Mouse (Mus musculus) neural tube, embryonic 11.5 days (tissue): Measurements from ENCODE around the gene Nradd. TPM values are rescaled to one million over a fixed set of nuclear protein-coding genes. Genes with fewer than 3 reads are reported as not detected.

Experiments used
- ATAC-seq: fragments of 200-750 bp; cut with Nextera tagmentation; 2 replicates; pipeline ENCODE4 v1.8.0; 2017; ENCODE audit warnings: moderate number of reproducible peaks, mild to moderate bottlenecking, moderate TSS enrichment, moderate library complexity; ENCODE audit not compliant: insufficient read depth, low FRiP score, low TSS enrichment
- DNase-seq: peaks from one replicate; pipeline ENCODE4 v3.0.0-alpha.2; 2015; ENCODE audit warnings: low spot score
- H3K27ac ChIP-seq: fragments of 300-500 bp; sonication (generic); 2 replicates; pipeline ENCODE4 v1.5.1; 2014; ENCODE audit warnings: low read depth, mild to moderate bottlenecking, low read length
- H3K27me3 ChIP-seq: fragments of 300-500 bp; sonication (generic); 2 replicates; pipeline ENCODE4 v1.6.1; 2014; ENCODE audit warnings: mild to moderate bottlenecking, low read length, mixed read lengths; ENCODE audit not compliant: control insufficient read depth, insufficient read depth
- H3K36me3 ChIP-seq: fragments of 300-500 bp; sonication (generic); 2 replicates; pipeline ENCODE4 v1.6.1; 2014; ENCODE audit warnings: mild to moderate bottlenecking, low read length, moderate library complexity, mixed read lengths; ENCODE audit not compliant: control insufficient read depth, insufficient read depth
- H3K4me1 ChIP-seq: fragments of 300-500 bp; sonication (generic); 2 replicates; pipeline ENCODE4 v1.6.1; 2014; ENCODE audit warnings: low read length, mixed read lengths; ENCODE audit not compliant: control insufficient read depth, insufficient read depth
- H3K4me2 ChIP-seq: fragments of 300-500 bp; sonication (generic); 2 replicates; pipeline ENCODE4 v1.6.1; 2014; ENCODE audit warnings: low read depth, mild to moderate bottlenecking, moderate library complexity
- H3K4me3 ChIP-seq: fragments of 300-500 bp; sonication (generic); 2 replicates; pipeline ENCODE4 v1.5.1; 2014; ENCODE audit warnings: low read depth, low read length
- H3K9ac ChIP-seq: fragments of 300-500 bp; sonication (generic); 2 replicates; pipeline ENCODE4 v1.6.1; 2014; ENCODE audit warnings: mild to moderate bottlenecking, low read length
- H3K9me3 ChIP-seq: fragments of 300-500 bp; sonication (generic); 2 replicates; pipeline ENCODE4 v1.6.1; 2016; ENCODE audit warnings: low read length; ENCODE audit not compliant: control insufficient read depth
- WGBS: fragments of 180-500 bp; shearing (Covaris S2); extraction: QIAGEN DNeasy Blood & Tissue Kit; methylation state at CpG from one replicate; pipeline ENCODE4 v1.1.7; 2014; 5-methylcytosine and 5-hydroxymethylcytosine counted together
- polyA plus RNA-seq: library from polyadenylated mRNA; unstranded; fragments of >200 nt; fragmentation: Nextera tagmentation; extraction: Ambion mirVana; gene quantifications from 2 replicates; pipeline ENCODE4 v1.2.1, GENCODE M21; 2014

The Nradd gene
- polyA plus RNA-seq, 1 experiment from 2014 or later = 23.4 TPM

DNA sequence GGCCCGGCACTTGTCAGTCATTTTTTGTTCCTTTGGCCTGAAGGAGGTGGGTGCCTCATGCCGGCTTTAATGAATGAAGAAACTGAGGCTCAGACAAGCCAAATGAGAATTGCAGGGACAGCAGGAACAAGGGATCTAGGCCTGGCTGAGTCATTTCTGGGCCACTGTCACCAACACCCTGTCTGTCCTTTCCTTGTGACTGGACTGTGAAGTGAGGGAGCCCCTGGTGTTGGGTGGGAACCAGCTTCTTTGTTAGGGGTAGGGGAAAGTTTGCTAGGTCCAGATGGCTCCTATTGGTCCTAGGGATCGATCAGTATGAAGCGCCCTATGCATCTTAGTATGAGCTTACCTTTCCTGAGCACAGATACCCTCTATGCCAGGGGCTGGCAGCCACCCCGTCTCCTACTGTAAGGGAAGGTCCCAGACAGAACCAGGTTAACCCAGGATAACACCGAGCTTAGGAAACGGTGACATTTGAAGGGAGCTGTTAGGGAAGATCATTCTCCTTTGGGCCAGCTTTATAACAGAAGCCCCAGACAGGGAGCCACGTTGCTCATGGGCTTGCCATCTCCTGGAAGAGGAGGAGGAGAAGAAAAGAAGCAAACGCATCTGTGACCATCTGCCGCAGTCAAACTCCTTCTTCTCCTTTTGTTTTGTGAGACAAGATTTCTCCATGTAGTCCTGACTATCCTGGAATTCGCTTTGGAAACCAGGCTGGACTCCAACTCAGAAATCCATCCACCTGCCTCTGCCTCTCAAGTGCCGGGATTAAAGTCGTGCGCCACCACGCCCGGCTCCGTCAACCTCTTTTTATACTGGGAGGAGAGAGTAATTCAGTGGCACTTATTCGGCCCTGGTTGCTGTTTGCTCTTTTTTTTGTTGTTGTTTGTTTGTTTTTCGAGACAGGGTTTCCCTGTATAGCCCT, 30.7 kb upstream of the Nradd start:
- H3K36me3 ChIP-seq = no peaks in the 10 kb centered on the region
- no peak overlapping the region for H3K27ac ChIP-seq
- H3K4me3 ChIP-seq = peak overlapping the region; percentile 68; the same call in 1 of the 2 replicates
- no peak for ATAC-seq
- H3K9me3 ChIP-seq = no peaks in the 10 kb centered on the region
- no peak for DNase-seq
- H3K4me1 ChIP-seq = peaks cover 28% of the 10 kb centered on the region
- WGBS = 83% methylated on average over 19 of the region's 19 CpGs
- no peak overlapping the region for H3K9ac ChIP-seq
- H3K27me3 ChIP-seq = peaks cover 25% of the 10 kb centered on the region
- H3K4me2 ChIP-seq = peak overlapping the region; percentile 99

GRCm38 (mm10) chr9:110653655-110654461, 29.6 kb upstream of the Nradd start, which contains the start of gene Nbeal2:
Gene Nbeal2, minus strand, starts transcription at chr9:110654161.
- peak within 1 kb of the TSS; percentile 66 for H3K9ac ChIP-seq
- peaks cover 25% of the 10 kb centered on the region for H3K27me3 ChIP-seq
- H3K27ac ChIP-seq = no peak within 1 kb of the TSS
- no peaks in the 10 kb centered on the region for H3K36me3 ChIP-seq
- under 1% methylated on average over 75 of the region's 75 CpGs for WGBS
- H3K4me3 ChIP-seq = peak within 1 kb of the TSS; percentile 68
- H3K9me3 ChIP-seq = no peaks in the 10 kb centered on the region
- H3K4me2 ChIP-seq = peak within 1 kb of the TSS; percentile 99
- DNase-seq (peak; percentile 85), ATAC-seq (peak; percentile 54)
- H3K4me1 ChIP-seq = peaks cover 33% of the 10 kb centered on the region

GRCm38 (mm10) chr9:110652963-110653654, 28.9 kb upstream of the Nradd start:
- H3K36me3 ChIP-seq = no peaks in the 10 kb centered on the region
- H3K9me3 ChIP-seq = no peaks in the 10 kb centered on the region
- peak overlapping the region; percentile 68 for H3K4me3 ChIP-seq
- H3K27ac ChIP-seq = no peak overlapping the region
- 22% methylated on average over 14 of the region's 14 CpGs for WGBS
- H3K4me1 ChIP-seq = peaks cover 33% of the 10 kb centered on the region
- DNase-seq (no peak), ATAC-seq (no peak)
- H3K9ac ChIP-seq = peak overlapping the region; percentile 66
- H3K4me2 ChIP-seq = peak overlapping the region; percentile 99
- H3K27me3 ChIP-seq = peaks cover 25% of the 10 kb centered on the region

DNA sequence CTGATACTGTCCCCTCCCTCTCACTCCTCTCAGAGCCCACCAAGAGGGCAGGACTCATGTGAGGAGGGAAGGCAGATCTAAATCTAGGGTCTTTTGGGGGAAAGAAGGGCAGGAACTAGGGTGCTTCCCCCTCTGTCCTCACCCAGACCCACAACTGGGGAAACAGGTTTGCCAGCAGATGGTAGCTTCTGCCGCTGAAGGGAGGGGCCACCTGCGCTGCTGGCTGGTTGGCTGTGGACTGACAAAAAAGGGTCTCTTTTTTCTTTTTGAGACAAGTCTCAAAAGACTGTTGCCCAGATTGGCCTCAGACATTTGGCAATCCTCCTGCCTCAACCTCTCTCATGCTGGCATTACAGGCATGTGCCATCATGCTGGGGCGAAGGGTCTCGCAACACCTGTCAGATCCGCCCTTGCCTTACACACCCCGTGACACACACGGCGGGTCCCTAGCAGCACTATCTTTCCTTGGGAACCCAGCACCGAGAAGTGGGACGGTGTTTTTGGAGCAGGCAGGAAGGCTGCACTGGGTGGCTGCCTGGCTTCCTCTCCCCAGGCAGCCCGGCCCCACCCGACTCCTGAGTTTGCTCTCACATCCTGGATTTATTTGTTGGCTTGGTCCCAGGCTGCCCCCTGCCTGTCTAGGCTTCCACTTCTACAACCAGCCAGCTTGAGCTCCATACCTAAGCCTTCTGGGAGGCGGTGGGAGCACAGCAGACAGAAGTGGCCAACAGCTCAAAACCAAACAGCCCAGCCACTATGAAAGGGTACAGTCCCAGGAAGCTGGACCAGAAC, 27.9 kb upstream of the Nradd start:
- WGBS = 39% methylated on average over 13 of the region's 13 CpGs
- Histone ChIP-seq H3K4me1 (peaks cover 30% of the 10 kb centered on the region), H3K27me3 (peaks cover 25% of the 10 kb centered on the region), H3K9ac (no peak overlapping the region), H3K36me3 (no peaks in the 10 kb centered on the region), H3K9me3 (no peaks in the 10 kb centered on the region), H3K4me2 (peak overlapping the region; percentile 12; the same call in 1 of the 2 replicates), H3K4me3 (no peak overlapping the region), H3K27ac (no peak overlapping the region)
- DNase-seq (no peak), ATAC-seq (no peak)

- ATAC-seq (no peak), DNase-seq (no peak)
- Histone ChIP-seq H3K4me1 (peaks cover 24% of the 10 kb centered on the region; the same call in 1 of the 2 replicates), H3K27ac (no peak overlapping the region), H3K9me3 (no peaks in the 10 kb centered on the region), H3K9ac (no peak overlapping the region), H3K36me3 (no peaks in the 10 kb centered on the region), H3K4me2 (no peak overlapping the region), H3K4me3 (no peak overlapping the region), H3K27me3 (peaks cover 25% of the 10 kb centered on the region)
These were observed 25.5 kb upstream of the Nradd start for GRCm38 (mm10) chr9:110649775-110650174.

GRCm38 (mm10) chr9:110645219-110645618, 21.0 kb upstream of the Nradd start:
- 88% methylated on average over 9 of the region's 9 CpGs for WGBS
- H3K4me1 ChIP-seq = peaks cover 8% of the 10 kb centered on the region; the same call in 1 of the 2 replicates
- H3K27ac ChIP-seq = no peak overlapping the region
- no peaks in the 10 kb centered on the region for H3K36me3 ChIP-seq
- DNase-seq = no peak
- H3K4me2 ChIP-seq = no peak overlapping the region
- no peak for ATAC-seq
- H3K9ac ChIP-seq = no peak overlapping the region
- H3K4me3 ChIP-seq = no peak overlapping the region
- no peaks in the 10 kb centered on the region for H3K27me3 ChIP-seq
- H3K9me3 ChIP-seq = no peaks in the 10 kb centered on the region

- DNase-seq = no peak
- Histone ChIP-seq H3K36me3 (no peaks in the 10 kb centered on the region), H3K27me3 (no peaks in the 10 kb centered on the region), H3K9ac (no peak overlapping the region), H3K4me3 (no peak overlapping the region), H3K27ac (no peak overlapping the region), H3K4me1 (no peaks in the 10 kb centered on the region), H3K4me2 (no peak overlapping the region), H3K9me3 (no peaks in the 10 kb centered on the region)
- 92% methylated on average over 10 of the region's 10 CpGs for WGBS
- no peak for ATAC-seq
These were observed 20.0 kb upstream of the Nradd start for GRCm38 (mm10) chr9:110644295-110644694.

DNA sequence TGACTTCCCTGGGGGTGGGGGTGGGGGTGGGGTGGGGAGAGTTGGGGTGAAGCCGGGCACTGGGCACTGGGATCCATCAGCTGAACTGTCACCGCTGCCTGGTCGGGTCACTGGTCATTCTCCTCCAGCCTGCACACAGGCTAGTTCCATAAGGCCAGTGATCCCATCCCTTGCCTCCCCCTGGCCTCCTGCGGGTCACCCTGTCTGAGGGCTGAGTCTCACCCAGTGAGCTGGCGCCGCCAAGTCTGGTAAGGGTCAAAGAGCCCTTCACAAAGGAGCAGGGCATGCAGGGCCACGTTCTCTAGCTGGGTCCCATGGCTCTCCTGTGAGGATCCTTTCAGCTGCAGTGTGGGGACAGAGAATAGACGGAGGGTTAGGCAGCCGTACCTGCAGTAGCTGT, 19.5 kb upstream of the Nradd start:
- no peaks in the 10 kb centered on the region for H3K4me1 ChIP-seq
- no peak overlapping the region for H3K27ac ChIP-seq
- WGBS = 73% methylated on average over 9 of the region's 9 CpGs
- no peaks in the 10 kb centered on the region for H3K9me3 ChIP-seq
- no peak for ATAC-seq
- H3K9ac ChIP-seq = no peak overlapping the region
- no peak overlapping the region for H3K4me2 ChIP-seq
- DNase-seq = no peak
- no peaks in the 10 kb centered on the region for H3K36me3 ChIP-seq
- H3K27me3 ChIP-seq = no peaks in the 10 kb centered on the region
- no peak overlapping the region for H3K4me3 ChIP-seq
